Mouse (Mus musculus) limb, embryonic 15.5 days (tissue): Measurements from ENCODE around the gene Aldob. TPM values are rescaled to one million over a fixed set of nuclear protein-coding genes. Genes with fewer than 3 reads are reported as not detected.
"Not testable (repeated sequence)": the region's sequence is repeated elsewhere in the genome, so short reads cannot be mapped to it uniquely, and the experiment has no call there.

Experiments used
- ATAC-seq: fragments of 200-750 bp; cut with Nextera tagmentation; 2 replicates; pipeline ENCODE4 v1.8.0; 2017; ENCODE audit warnings: low read depth, moderate TSS enrichment; ENCODE audit not compliant: insufficient number of reproducible peaks, low FRiP score, low TSS enrichment
- H3K27ac ChIP-seq: fragments of 300-500 bp; sonication (generic); 2 replicates; pipeline ENCODE4 v1.5.1; 2015; ENCODE audit warnings: moderate library complexity, mild to moderate bottlenecking, inconsistent platforms
- H3K27me3 ChIP-seq: fragments of 300-500 bp; sonication (generic); 2 replicates; pipeline ENCODE4 v1.6.1; 2015; ENCODE audit warnings: inconsistent platforms
- H3K36me3 ChIP-seq: fragments of 300-500 bp; sonication (generic); 2 replicates; pipeline ENCODE4 v1.6.1; 2015; ENCODE audit warnings: inconsistent platforms
- H3K4me1 ChIP-seq: fragments of 300-500 bp; sonication (generic); 2 replicates; pipeline ENCODE4 v1.6.1; 2015; ENCODE audit warnings: inconsistent platforms
- H3K4me2 ChIP-seq: fragments of 300-500 bp; sonication (generic); 2 replicates; pipeline ENCODE4 v1.6.1; 2015; ENCODE audit warnings: mild to moderate bottlenecking, inconsistent platforms
- H3K4me3 ChIP-seq: fragments of 300-500 bp; sonication (generic); 2 replicates; pipeline ENCODE4 v1.5.1; 2015; ENCODE audit warnings: mild to moderate bottlenecking, inconsistent platforms
- H3K9ac ChIP-seq: fragments of 300-500 bp; sonication (generic); 2 replicates; pipeline ENCODE4 v1.6.1; 2015; ENCODE audit warnings: inconsistent platforms
- H3K9me3 ChIP-seq: fragments of 300-500 bp; sonication (generic); 2 replicates; pipeline ENCODE4 v1.6.1; 2016; ENCODE audit warnings: inconsistent platforms
- WGBS: fragments of 180-500 bp; shearing (Covaris S2); methylation state at CpG from one replicate; pipeline ENCODE4 v1.1.7; 2015; 5-methylcytosine and 5-hydroxymethylcytosine counted together
- polyA plus RNA-seq: library from polyadenylated mRNA; unstranded; fragments of >200 nt; fragmentation: Nextera tagmentation; extraction: Ambion mirVana; gene quantifications from 2 replicates; pipeline ENCODE4 v1.2.1, GENCODE M21; 2015

The Aldob gene
- polyA plus RNA-seq, 1 experiment from 2014 or later, result 0.86 TPM

DNA sequence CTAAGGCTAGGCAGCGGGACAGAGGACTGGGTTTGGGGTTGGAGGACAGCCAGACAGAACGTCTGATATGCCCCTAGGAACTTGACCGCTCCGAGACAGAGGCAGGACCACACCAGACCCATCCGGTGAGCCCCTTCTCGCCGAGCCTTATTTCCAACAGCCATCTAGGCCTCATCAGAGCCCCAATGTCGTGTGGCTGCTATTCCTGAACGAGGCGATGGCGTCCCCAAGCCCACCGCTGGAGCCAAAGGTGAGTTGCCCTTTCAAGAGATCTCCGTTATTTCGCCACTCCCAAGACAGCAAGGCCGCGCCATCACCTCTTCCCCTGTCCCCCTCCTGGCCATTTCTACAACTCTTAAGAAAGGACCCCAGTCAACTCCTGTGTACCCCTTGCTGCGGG lies 28.0 kb downstream of the Aldob start:
- whole genome bisulfite sequencing, result under 1% methylated on average over 14 of the region's 17 CpGs
- peak; percentile 66 for ATAC-seq
- no peaks in the 10 kb centered on the region for H3K9me3 ChIP-seq
- H3K4me1 ChIP-seq, result peaks cover 17% of the 10 kb centered on the region
- H3K36me3 ChIP-seq, result peaks cover 15% of the 10 kb centered on the region
- no peaks in the 10 kb centered on the region for H3K27me3 ChIP-seq
- peak overlapping the region; percentile 71 for H3K27ac ChIP-seq
- H3K4me2 ChIP-seq, result peak overlapping the region; percentile 56
- peak overlapping the region; percentile 39 for H3K9ac ChIP-seq
- peak overlapping the region; percentile 68 for H3K4me3 ChIP-seq

- Histone ChIP-seq H3K27me3 (no peaks in the 10 kb centered on the region), H3K4me1 (peaks cover 17% of the 10 kb centered on the region), H3K4me3 (peak within 1 kb of the TSS; percentile 68), H3K36me3 (peaks cover 15% of the 10 kb centered on the region), H3K27ac (peak within 1 kb of the TSS; percentile 78), H3K4me2 (peak within 1 kb of the TSS; percentile 56), H3K9me3 (no peaks in the 10 kb centered on the region), H3K9ac (peak within 1 kb of the TSS; percentile 66)
- ATAC-seq, result peak; percentile 100
- under 1% methylated on average over 41 of the region's 41 CpGs for WGBS
Observed at GRCm38 (mm10) chr4:49520572-49521340, 28.6 kb downstream of the Aldob start, which contains the start of the genes Mrpl50 and Zfp189. Gene Mrpl50 (minus strand): TSS chr4:49521093. Gene Zfp189 (plus strand): TSS chr4:49521176.

GRCm38 (mm10) chr4:49519476-49519875 lies 29.9 kb downstream of the Aldob start:
- Histone ChIP-seq H3K9ac (no peak overlapping the region), H3K4me1 (peaks cover 17% of the 10 kb centered on the region), H3K4me2 (0 out of 2 replicates have a peak overlapping the region, but pooled peaks have one; percentile 10), H3K27ac (no peak overlapping the region), H3K4me3 (0 out of 2 replicates have a peak overlapping the region, but pooled peaks have one; percentile 9), H3K36me3 (peaks cover 10% of the 10 kb centered on the region), H3K27me3 (no peaks in the 10 kb centered on the region), H3K9me3 (no peaks in the 10 kb centered on the region)
- ATAC-seq, result no peak
- 73% methylated on average over 5 of the region's 5 CpGs for WGBS

DNA sequence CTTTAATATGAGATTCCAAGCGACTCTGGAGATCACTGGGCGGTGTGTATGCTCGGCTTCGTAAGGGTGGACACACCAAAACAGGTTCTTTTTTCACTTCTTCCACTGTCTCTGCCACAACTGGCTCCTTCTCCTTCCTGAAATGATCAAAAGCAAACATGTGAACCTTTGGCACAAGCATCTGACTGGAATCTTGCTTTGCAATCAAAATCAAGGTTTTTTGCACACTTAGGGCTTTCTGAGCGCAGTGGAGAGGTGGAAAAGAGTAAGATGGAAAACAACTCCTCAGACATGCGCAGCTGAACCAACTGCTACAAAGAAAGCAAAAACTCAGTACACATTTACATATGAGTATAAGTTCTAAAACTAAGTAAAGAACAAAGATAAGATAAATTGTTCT lies 34.9 kb downstream of the Aldob start:
- no peak for ATAC-seq

GRCm38 (mm10) chr4:49512636-49513035 lies 36.7 kb downstream of the Aldob start:
- ATAC-seq, result no peak
- no peaks in the 10 kb centered on the region for H3K27me3 ChIP-seq
- H3K4me1 ChIP-seq, result no peaks in the 10 kb centered on the region
- H3K4me2 ChIP-seq, result no peak overlapping the region
- 45% methylated on average over 4 of the region's 4 CpGs for WGBS
- H3K27ac ChIP-seq, result no peak overlapping the region
- H3K4me3 ChIP-seq, result no peak overlapping the region
- no peak overlapping the region for H3K9ac ChIP-seq
- peaks cover 24% of the 10 kb centered on the region for H3K36me3 ChIP-seq
- no peaks in the 10 kb centered on the region for H3K9me3 ChIP-seq

More for the DNA sequence above, 34.9 kb downstream of the Aldob start:
- H3K4me3 ChIP-seq, result no peak overlapping the region
- H3K36me3 ChIP-seq, result peaks cover 24% of the 10 kb centered on the region
- H3K9ac ChIP-seq, result no peak overlapping the region
- H3K4me1 ChIP-seq, result 0 out of 2 replicates have a peak, but pooled peaks cover 5% of the 10 kb centered on the region
- H3K9me3 ChIP-seq, result no peaks in the 10 kb centered on the region
- 98% methylated on average over 6 of the region's 6 CpGs for WGBS
- H3K27me3 ChIP-seq, result no peaks in the 10 kb centered on the region
- no peak overlapping the region for H3K27ac ChIP-seq
- H3K4me2 ChIP-seq, result no peak overlapping the region

GRCm38 (mm10) chr4:49510236-49510835 lies 39.0 kb downstream of the Aldob start:
- not testable (repeated sequence) for H3K4me2 ChIP-seq, ATAC-seq, H3K27ac ChIP-seq, H3K4me1 ChIP-seq, H3K9me3 ChIP-seq, H3K27me3 ChIP-seq, H3K4me3 ChIP-seq, H3K9ac ChIP-seq
- 92% methylated on average over 1 of the region's 1 CpGs for WGBS
- H3K36me3 ChIP-seq, result peaks cover 24% of the 10 kb centered on the region

GRCm38 (mm10) chr4:49509183-49509582 lies 40.2 kb downstream of the Aldob start:
- WGBS, result 93% methylated on average over 2 of the region's 2 CpGs
- H3K4me1 ChIP-seq, result no peaks in the 10 kb centered on the region
- H3K4me2 ChIP-seq, result no peak overlapping the region
- no peak overlapping the region for H3K4me3 ChIP-seq
- no peak for ATAC-seq
- H3K9me3 ChIP-seq, result no peaks in the 10 kb centered on the region
- H3K36me3 ChIP-seq, result peaks cover 20% of the 10 kb centered on the region
- H3K27me3 ChIP-seq, result no peaks in the 10 kb centered on the region
- no peak overlapping the region for H3K9ac ChIP-seq
- no peak overlapping the region for H3K27ac ChIP-seq

DNA sequence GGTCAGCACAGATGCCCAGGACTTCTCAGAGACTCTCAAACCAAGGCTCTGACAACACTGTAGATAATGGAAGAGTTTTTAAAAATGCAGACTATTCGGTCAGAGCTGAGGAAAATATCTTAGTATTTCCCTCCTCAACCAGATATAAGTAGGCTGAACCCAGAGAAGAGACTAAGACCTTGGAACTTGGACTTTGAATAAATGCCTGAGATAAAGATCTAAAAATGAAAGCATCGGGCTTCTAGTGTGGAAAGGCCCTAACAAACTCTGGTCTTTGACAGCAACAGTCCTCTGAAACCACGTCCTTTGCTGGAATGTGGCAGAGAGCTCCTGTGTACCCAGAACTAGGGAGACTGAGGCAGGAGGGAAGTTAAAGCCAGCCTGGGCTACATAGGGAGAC lies 43.0 kb downstream of the Aldob start, which contains the start of gene Baat:
Baat (minus strand) TSS at position 172 of the 400 bp plus-strand sequence.
- no peak within 1 kb of the TSS for H3K4me2 ChIP-seq
- H3K4me1 ChIP-seq, result no peaks in the 10 kb centered on the region
- no peak within 1 kb of the TSS for H3K27ac ChIP-seq
- 66% methylated on average over 3 of the region's 3 CpGs for WGBS
- H3K9ac ChIP-seq, result no peak within 1 kb of the TSS
- no peaks in the 10 kb centered on the region for H3K27me3 ChIP-seq
- no peak for ATAC-seq
- no peaks in the 10 kb centered on the region for H3K9me3 ChIP-seq
- no peak within 1 kb of the TSS for H3K4me3 ChIP-seq
- H3K36me3 ChIP-seq, result no peaks in the 10 kb centered on the region

DNA sequence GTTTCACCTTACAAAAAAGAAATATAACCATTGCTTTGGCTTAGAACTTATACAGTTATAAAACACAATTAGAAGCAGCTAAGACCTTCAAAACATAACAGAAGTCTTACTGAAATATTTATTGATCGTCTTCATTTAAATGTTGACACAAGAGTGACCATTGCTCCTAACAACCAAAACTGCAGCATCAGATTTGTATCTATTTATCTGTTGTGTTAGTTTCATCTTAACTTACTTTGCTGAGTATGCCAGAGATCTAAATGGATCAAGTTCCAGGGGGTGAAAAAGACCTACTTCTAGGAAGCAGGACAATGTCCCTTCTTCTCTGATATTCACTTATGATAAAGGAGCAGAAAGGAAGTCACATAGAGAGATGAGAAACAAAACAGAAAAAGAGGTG lies 45.8 kb downstream of the Aldob start:
- no peak overlapping the region for H3K4me2 ChIP-seq
- H3K27me3 ChIP-seq, result no peaks in the 10 kb centered on the region
- H3K4me1 ChIP-seq, result no peaks in the 10 kb centered on the region
- H3K9ac ChIP-seq, result no peak overlapping the region
- 93% methylated on average over 1 of the region's 1 CpGs for WGBS
- no peak overlapping the region for H3K4me3 ChIP-seq
- no peak for ATAC-seq
- H3K9me3 ChIP-seq, result no peaks in the 10 kb centered on the region
- no peaks in the 10 kb centered on the region for H3K36me3 ChIP-seq
- no peak overlapping the region for H3K27ac ChIP-seq

Other genes starting within 250 kb of the Aldob start
- gene Acnat2, start 141.4 kb downstream of the Aldob start, polyA plus RNA-seq, result not detected in 2 replicates
- not detected in 2 replicates for gene Acnat1, start 75.6 kb downstream of the Aldob start, polyA plus RNA-seq
- 0.12 TPM in 1 of 2 replicates, not detected in the other for gene Baat, start 43.0 kb downstream of the Aldob start, polyA plus RNA-seq
- gene Mrpl50, start 28.5 kb downstream of the Aldob start, polyA plus RNA-seq, result 72.3 and 72.5 TPM in 2 replicates
- 10.1 and 11.2 TPM in 2 replicates for gene Zfp189, start 28.4 kb downstream of the Aldob start, polyA plus RNA-seq
- gene Tmem246, start 48.3 kb upstream of the Aldob start, polyA plus RNA-seq, result 38.1 and 39.6 TPM in 2 replicates
- gene Rnf20, start 82.5 kb upstream of the Aldob start, polyA plus RNA-seq, result 37.0 and 40.0 TPM in 2 replicates
- 0.05 and 0.09 TPM in 2 replicates for gene Ppp3r2, start 132.5 kb upstream of the Aldob start, polyA plus RNA-seq